Mouse (Mus musculus): ENCODE results near the gene Yae1d1. TPM values are rescaled to one million over a fixed set of nuclear protein-coding genes. Genes with fewer than 3 reads are reported as not detected.

The Yae1d1 gene
- 74.9 and 79.7 TPM in 2 replicates for polyA plus RNA-seq (2014; fragmentation: Nextera tagmentation; extraction: Ambion mirVana)

DNA sequence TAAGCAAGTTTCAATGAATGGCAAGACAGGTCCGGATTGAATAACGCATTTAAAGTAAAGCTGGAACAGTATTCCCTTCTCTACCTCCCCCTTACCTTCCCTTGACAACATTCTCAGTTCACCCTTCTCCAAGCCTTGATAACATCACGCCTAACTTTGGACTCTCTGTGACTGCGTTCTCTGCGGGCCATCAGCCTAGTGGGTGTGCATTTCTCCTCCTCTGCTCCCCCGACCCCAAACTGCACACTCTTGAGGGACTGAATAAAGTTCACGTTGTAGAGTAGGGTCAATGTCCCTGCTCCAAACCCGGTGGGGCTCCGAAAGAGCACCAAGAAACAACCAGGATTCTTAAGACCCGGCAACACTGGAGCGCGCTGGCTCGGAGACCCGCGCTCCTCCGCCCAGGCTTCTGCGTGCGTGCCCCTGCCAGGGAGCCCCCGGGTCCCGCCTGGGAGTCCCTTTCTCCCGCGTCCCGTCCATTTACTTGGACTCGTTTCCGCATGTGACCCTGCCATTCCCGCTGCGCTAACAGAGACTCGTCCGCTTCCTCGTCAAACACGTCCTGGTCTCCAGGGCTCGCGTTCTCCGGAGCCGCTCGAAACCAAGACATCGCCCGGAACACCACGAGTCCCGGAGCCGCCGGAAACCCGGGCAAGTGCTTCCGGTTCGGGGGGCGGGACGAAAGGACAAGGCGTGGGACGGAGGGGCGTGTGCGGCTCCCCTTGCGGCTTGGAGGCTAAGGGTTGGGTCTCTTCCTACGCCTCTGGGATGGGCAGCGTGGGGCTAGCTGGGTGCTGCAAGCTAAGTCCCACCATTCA lies at the start of gene Yae1d1:
Gene Yae1d1 (minus strand): TSS at position 653 of the 818 bp plus-strand sequence.
- under 1% methylated on average over 54 of the region's 54 CpGs for WGBS
- H3K27ac ChIP-seq (replicated peaks in 1 of 2; ENCODE audit: control insufficient read depth in 1 of 2, insufficient read depth in 1 of 2, low read depth in 2 of 2, low read length in 2 of 2), result peak within 1 kb of the TSS; percentile 90 to 92
- peak; percentile 92 for ATAC-seq (ENCODE audit: insufficient number of reproducible peaks, insufficient read depth, low FRiP score, low read depth)

DNA sequence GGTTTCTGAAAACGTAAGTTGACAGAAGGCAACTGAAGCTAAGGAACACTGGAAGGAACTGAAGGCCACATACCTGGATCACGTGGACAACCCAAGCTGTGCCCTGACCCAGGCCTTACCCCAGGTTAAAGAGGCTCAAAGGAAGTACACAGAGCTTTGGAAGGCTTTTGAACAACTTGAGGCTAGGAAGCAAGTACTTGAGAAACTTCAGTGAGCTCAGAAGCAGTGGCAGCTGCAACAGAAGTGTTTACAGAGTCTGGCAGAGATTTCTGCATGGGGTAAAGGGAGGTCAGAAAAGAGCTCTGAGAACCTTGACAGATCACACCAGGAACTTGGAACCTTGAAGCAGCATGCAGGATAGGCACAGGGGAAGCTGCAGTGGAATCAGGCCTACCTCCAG lies 45.7 kb upstream of the Yae1d1 start:
- Histone ChIP-seq H3K9ac (ENCODE audit: low read length) (no peak overlapping the region), H3K27ac (replicated peaks in 1 of 2; ENCODE audit: control insufficient read depth in 1 of 2, insufficient read depth in 1 of 2, low read depth in 2 of 2, low read length in 2 of 2) (no peak overlapping the region), H3K4me1 (ENCODE audit: control insufficient read depth in 2 of 2, insufficient read depth in 2 of 2, low read length in 2 of 2) (no peaks in the 10 kb centered on the region), H3K4me3 (ENCODE audit: control insufficient read depth in 1 of 2, insufficient read depth in 1 of 2, low read depth in 1 of 2, low read length in 2 of 2) (no peak overlapping the region), H3K27me3 (ENCODE audit: control insufficient read depth, insufficient read depth, low read length) (no peaks in the 10 kb centered on the region), H3K9me3 (ENCODE audit: control insufficient read depth, low read length) (no peaks in the 10 kb centered on the region), H3K4me2 (ENCODE audit: low read length) (no peak overlapping the region), H3K36me3 (ENCODE audit: control insufficient read depth, insufficient read depth, low read length) (no peaks in the 10 kb centered on the region)
- WGBS, result 67% methylated on average over 2 of the region's 2 CpGs
- no peak for ATAC-seq (ENCODE audit: insufficient number of reproducible peaks, insufficient read depth, low FRiP score, low read depth)

More for the DNA sequence above, at the start of gene Yae1d1:
- Histone ChIP-seq H3K27me3 (ENCODE audit: control insufficient read depth, insufficient read depth, low read length) (no peaks in the 10 kb centered on the region), H3K36me3 (ENCODE audit: control insufficient read depth, insufficient read depth, low read length) (peaks cover 13% of the 10 kb centered on the region; the same call in 1 of the 2 replicates), H3K9me3 (ENCODE audit: control insufficient read depth, low read length) (no peaks in the 10 kb centered on the region), H3K4me3 (ENCODE audit: control insufficient read depth in 1 of 2, insufficient read depth in 1 of 2, low read depth in 1 of 2, low read length in 2 of 2) (peak within 1 kb of the TSS; percentile 91 to 98), H3K4me1 (ENCODE audit: control insufficient read depth in 2 of 2, insufficient read depth in 2 of 2, low read length in 2 of 2) (peaks cover 0 to 10% of the 10 kb centered on the region in 2 experiments; a peak in 2 of 4 replicates), H3K4me2 (ENCODE audit: low read length) (peak within 1 kb of the TSS; percentile 89), H3K9ac (ENCODE audit: low read length) (peak within 1 kb of the TSS; percentile 94)

DNA sequence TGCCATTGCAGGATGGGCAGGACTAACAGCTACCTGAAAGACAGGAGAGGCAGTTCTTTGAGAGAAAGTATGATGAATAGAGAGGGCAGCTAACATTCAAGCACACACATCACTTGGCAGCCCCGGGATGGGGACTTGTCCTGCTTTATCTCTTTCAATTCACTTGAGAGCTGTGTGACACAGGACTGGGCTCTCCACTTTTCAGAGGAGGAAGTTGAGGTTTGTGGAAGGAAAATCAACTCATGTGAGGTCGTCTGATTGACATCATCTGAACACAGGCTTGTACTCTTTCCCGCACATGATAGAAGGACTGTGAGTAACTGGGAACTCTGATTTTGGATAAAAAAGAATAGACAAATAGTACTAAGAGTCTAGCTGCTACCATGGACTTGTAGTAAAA lies 23.5 kb upstream of the Yae1d1 start:
- 38% methylated on average over 3 of the region's 3 CpGs for WGBS
- ATAC-seq (ENCODE audit: insufficient number of reproducible peaks, insufficient read depth, low FRiP score, low read depth), result no peak
- H3K4me1 ChIP-seq (ENCODE audit: control insufficient read depth in 2 of 2, insufficient read depth in 2 of 2, low read length in 2 of 2), result no peaks in the 10 kb centered on the region
- no peaks in the 10 kb centered on the region for H3K36me3 ChIP-seq (ENCODE audit: control insufficient read depth, insufficient read depth, low read length)
- H3K27me3 ChIP-seq (ENCODE audit: control insufficient read depth, insufficient read depth, low read length), result no peaks in the 10 kb centered on the region
- no peak overlapping the region for H3K4me3 ChIP-seq (ENCODE audit: control insufficient read depth in 1 of 2, insufficient read depth in 1 of 2, low read depth in 1 of 2, low read length in 2 of 2)
- H3K9me3 ChIP-seq (ENCODE audit: control insufficient read depth, low read length), result no peaks in the 10 kb centered on the region
- H3K27ac ChIP-seq (replicated peaks in 1 of 2; ENCODE audit: control insufficient read depth in 1 of 2, insufficient read depth in 1 of 2, low read depth in 2 of 2, low read length in 2 of 2), result no peak overlapping the region
- H3K4me2 ChIP-seq (ENCODE audit: low read length), result no peak overlapping the region
- H3K9ac ChIP-seq (ENCODE audit: low read length), result no peak overlapping the region

GRCm38 (mm10) chr13:18013205-18013604 lies 20.1 kb upstream of the Yae1d1 start:
- Histone ChIP-seq H3K27me3 (ENCODE audit: control insufficient read depth, insufficient read depth, low read length) (no peaks in the 10 kb centered on the region), H3K9me3 (ENCODE audit: control insufficient read depth, low read length) (no peaks in the 10 kb centered on the region), H3K27ac (replicated peaks in 1 of 2; ENCODE audit: control insufficient read depth in 1 of 2, insufficient read depth in 1 of 2, low read depth in 2 of 2, low read length in 2 of 2) (no peak overlapping the region), H3K4me1 (ENCODE audit: control insufficient read depth in 2 of 2, insufficient read depth in 2 of 2, low read length in 2 of 2) (no peaks in the 10 kb centered on the region), H3K4me2 (ENCODE audit: low read length) (no peak overlapping the region), H3K36me3 (ENCODE audit: control insufficient read depth, insufficient read depth, low read length) (no peaks in the 10 kb centered on the region), H3K9ac (ENCODE audit: low read length) (no peak overlapping the region), H3K4me3 (ENCODE audit: control insufficient read depth in 1 of 2, insufficient read depth in 1 of 2, low read depth in 1 of 2, low read length in 2 of 2) (no peak overlapping the region)
- ATAC-seq (ENCODE audit: insufficient number of reproducible peaks, insufficient read depth, low FRiP score, low read depth), result no peak
- WGBS, result 72% methylated on average over 6 of the region's 6 CpGs

DNA sequence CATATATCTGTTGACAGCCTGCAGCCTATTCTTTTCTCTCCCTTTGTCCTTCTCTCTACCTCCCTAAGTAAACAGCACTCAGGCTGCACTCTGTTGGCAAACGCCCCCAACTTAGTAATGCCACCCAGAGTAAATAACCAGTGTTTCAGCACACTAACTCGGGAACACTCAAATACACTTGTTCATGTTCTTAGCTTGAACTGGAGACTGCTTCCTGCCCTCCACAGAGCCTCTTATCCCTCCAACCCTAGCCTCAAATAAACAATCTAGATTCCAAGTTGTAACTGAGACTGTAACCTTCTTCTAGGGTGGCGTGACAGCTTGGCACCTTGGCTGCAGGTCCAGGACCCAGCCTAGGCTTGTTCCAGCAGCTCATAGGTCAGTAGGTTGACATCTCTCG lies 17.9 kb upstream of the Yae1d1 start:
- Histone ChIP-seq H3K9ac (ENCODE audit: low read length) (no peak overlapping the region), H3K4me1 (ENCODE audit: control insufficient read depth in 2 of 2, insufficient read depth in 2 of 2, low read length in 2 of 2) (no peaks in the 10 kb centered on the region), H3K4me3 (ENCODE audit: control insufficient read depth in 1 of 2, insufficient read depth in 1 of 2, low read depth in 1 of 2, low read length in 2 of 2) (no peak overlapping the region), H3K36me3 (ENCODE audit: control insufficient read depth, insufficient read depth, low read length) (no peaks in the 10 kb centered on the region), H3K27ac (replicated peaks in 1 of 2; ENCODE audit: control insufficient read depth in 1 of 2, insufficient read depth in 1 of 2, low read depth in 2 of 2, low read length in 2 of 2) (no peak overlapping the region), H3K4me2 (ENCODE audit: low read length) (no peak overlapping the region), H3K27me3 (ENCODE audit: control insufficient read depth, insufficient read depth, low read length) (no peaks in the 10 kb centered on the region), H3K9me3 (ENCODE audit: control insufficient read depth, low read length) (no peaks in the 10 kb centered on the region)
- WGBS, result 71% methylated on average over 4 of the region's 4 CpGs
- no peak for ATAC-seq (ENCODE audit: insufficient number of reproducible peaks, insufficient read depth, low FRiP score, low read depth)

DNA sequence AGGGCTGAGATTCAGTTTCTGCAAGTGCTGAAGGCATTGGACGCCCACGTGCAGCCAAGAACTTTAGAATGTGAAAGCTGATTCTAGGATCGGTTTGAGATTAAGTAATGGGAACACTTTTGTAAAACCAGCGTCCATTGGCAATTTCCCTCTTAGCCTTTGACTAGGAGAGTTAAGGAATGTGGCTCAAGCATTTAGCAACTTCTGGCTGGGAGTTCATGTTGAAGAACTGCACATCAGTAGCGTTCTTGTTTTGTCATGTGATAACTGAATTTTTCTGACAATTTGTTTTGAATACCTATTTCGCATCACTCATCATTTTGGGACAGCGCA lies 332 bp upstream of the Yae1d1 start:
- Histone ChIP-seq H3K4me2 (ENCODE audit: low read length) (peak overlapping the region; percentile 89), H3K36me3 (ENCODE audit: control insufficient read depth, insufficient read depth, low read length) (0 out of 2 replicates have a peak, but pooled peaks cover 13% of the 10 kb centered on the region), H3K4me3 (ENCODE audit: control insufficient read depth in 1 of 2, insufficient read depth in 1 of 2, low read depth in 1 of 2, low read length in 2 of 2) (peak overlapping the region; percentile 91 to 98), H3K9ac (ENCODE audit: low read length) (peak overlapping the region; percentile 94), H3K9me3 (ENCODE audit: control insufficient read depth, low read length) (no peaks in the 10 kb centered on the region), H3K27me3 (ENCODE audit: control insufficient read depth, insufficient read depth, low read length) (no peaks in the 10 kb centered on the region), H3K27ac (replicated peaks in 1 of 2; ENCODE audit: control insufficient read depth in 1 of 2, insufficient read depth in 1 of 2, low read depth in 2 of 2, low read length in 2 of 2) (peak overlapping the region; percentile 6 to 92; a peak in 3 of 4 replicates), H3K4me1 (ENCODE audit: control insufficient read depth in 2 of 2, insufficient read depth in 2 of 2, low read length in 2 of 2) (peaks cover 0 to 10% of the 10 kb centered on the region in 2 experiments; a peak in 2 of 4 replicates)
- no peak for ATAC-seq (ENCODE audit: insufficient number of reproducible peaks, insufficient read depth, low FRiP score, low read depth)
- 38% methylated on average over 7 of the region's 7 CpGs for WGBS

DNA sequence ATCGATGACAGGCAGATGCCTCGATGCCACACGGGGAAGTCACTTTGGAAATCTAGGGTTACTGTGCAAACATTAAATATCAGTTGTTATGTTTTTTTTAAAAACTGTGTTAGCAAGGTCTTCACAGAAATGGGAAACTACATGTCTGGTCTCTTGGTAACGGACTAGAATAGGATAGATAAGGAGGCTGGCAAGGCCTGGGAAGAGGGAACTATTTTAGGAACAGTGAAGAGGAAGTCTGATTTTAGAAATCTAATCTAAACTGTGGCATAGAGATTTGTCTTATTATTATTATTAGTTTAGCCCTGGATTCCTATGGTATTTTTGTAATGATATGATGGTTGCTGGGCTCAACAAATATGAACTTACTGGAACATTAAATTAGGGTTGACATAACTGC lies 1.1 kb downstream of the Yae1d1 start:
- H3K4me2 ChIP-seq (ENCODE audit: low read length), result peak overlapping the region; percentile 89
- H3K27ac ChIP-seq (replicated peaks in 1 of 2; ENCODE audit: control insufficient read depth in 1 of 2, insufficient read depth in 1 of 2, low read depth in 2 of 2, low read length in 2 of 2), result peak overlapping the region in 1 of 2 experiments; percentile 92; a peak in 2 of 4 replicates
- peak overlapping the region in 1 of 2 experiments; percentile 91; a peak in 2 of 4 replicates for H3K4me3 ChIP-seq (ENCODE audit: control insufficient read depth in 1 of 2, insufficient read depth in 1 of 2, low read depth in 1 of 2, low read length in 2 of 2)
- ATAC-seq (ENCODE audit: insufficient number of reproducible peaks, insufficient read depth, low FRiP score, low read depth), result no peak
- peaks cover 0 to 10% of the 10 kb centered on the region in 2 experiments; a peak in 2 of 4 replicates for H3K4me1 ChIP-seq (ENCODE audit: control insufficient read depth in 2 of 2, insufficient read depth in 2 of 2, low read length in 2 of 2)
- 9% methylated on average over 4 of the region's 4 CpGs for WGBS
- H3K9ac ChIP-seq (ENCODE audit: low read length), result peak overlapping the region; percentile 94
- peaks cover 22% of the 10 kb centered on the region for H3K36me3 ChIP-seq (ENCODE audit: control insufficient read depth, insufficient read depth, low read length)
- H3K27me3 ChIP-seq (ENCODE audit: control insufficient read depth, insufficient read depth, low read length), result no peaks in the 10 kb centered on the region
- no peaks in the 10 kb centered on the region for H3K9me3 ChIP-seq (ENCODE audit: control insufficient read depth, low read length)
